Mouse (Mus musculus): ENCODE data around the gene Psmb6. TPM values are rescaled to one million over a fixed set of nuclear protein-coding genes. Genes with fewer than 3 reads are reported as not detected.
"Not testable (repeated sequence)": the region's sequence is repeated elsewhere in the genome, so short reads cannot be mapped to it uniquely, and the experiment has no call there.

The Psmb6 gene
- polyA plus RNA-seq, 1 experiment from 2014 or later: 684 TPM

DNA sequence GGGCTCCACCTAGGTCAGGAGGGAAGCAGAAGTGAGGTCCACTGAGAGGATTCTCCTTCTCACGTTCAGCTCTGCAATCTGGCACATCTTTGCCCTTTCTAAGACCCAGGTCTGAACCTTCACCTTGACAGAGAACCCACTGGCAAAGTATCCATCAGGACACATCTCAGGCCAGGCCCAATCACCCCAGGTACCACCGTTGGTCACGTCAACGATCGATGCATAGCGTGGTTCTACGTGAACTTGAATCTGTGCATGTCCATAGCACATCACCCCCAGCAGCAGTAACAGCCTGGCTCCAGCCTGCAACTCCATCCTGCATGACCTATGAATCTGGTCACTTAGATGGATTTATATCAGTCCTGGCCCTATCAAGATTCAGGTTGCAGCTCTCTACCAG lies 10.9 kb upstream of the Psmb6 start, which contains the start of gene Vmo1:
Gene Vmo1, minus strand, starts transcription at position 329 of the 400 bp plus-strand sequence.
- Histone ChIP-seq H3K4me3 (ENCODE audit: low read depth, low read length) (no peak within 1 kb of the TSS), H3K4me1 (ENCODE audit: control insufficient read depth, insufficient read depth, low read length) (no peaks in the 10 kb centered on the region; the same call in 1 of the 2 replicates), H3K27ac (ENCODE audit: low read depth, low read length) (no peak within 1 kb of the TSS), H3K36me3 (ENCODE audit: control insufficient read depth, insufficient read depth, low read length) (no peaks in the 10 kb centered on the region), H3K4me2 (no peak within 1 kb of the TSS), H3K27me3 (ENCODE audit: control insufficient read depth, insufficient read depth, low read length) (peaks cover 8% of the 10 kb centered on the region), H3K9ac (ENCODE audit: low read depth, low read length) (peak within 1 kb of the TSS; percentile 39; the same call in 1 of the 2 replicates), H3K9me3 (replicated peaks; ENCODE audit: control insufficient read depth, low read length) (no peaks in the 10 kb centered on the region)
- WGBS (ENCODE audit: insufficient replicate concordance): 84% methylated on average over 7 of the region's 7 CpGs
- no peak for ATAC-seq (replicated peaks; ENCODE audit: insufficient number of reproducible peaks, low FRiP score, low TSS enrichment)

- Histone ChIP-seq H3K4me1 (ENCODE audit: control insufficient read depth, insufficient read depth, low read length) (peaks cover 12% of the 10 kb centered on the region), H3K36me3 (ENCODE audit: control insufficient read depth, insufficient read depth, low read length) (no peaks in the 10 kb centered on the region), H3K27me3 (ENCODE audit: control insufficient read depth, insufficient read depth, low read length) (peaks cover 2% of the 10 kb centered on the region; the same call in 1 of the 2 replicates), H3K4me2 (no peak overlapping the region), H3K27ac (ENCODE audit: low read depth, low read length) (no peak overlapping the region), H3K9ac (ENCODE audit: low read depth, low read length) (no peak overlapping the region), H3K9me3 (replicated peaks; ENCODE audit: control insufficient read depth, low read length) (no peaks in the 10 kb centered on the region), H3K4me3 (ENCODE audit: low read depth, low read length) (no peak overlapping the region)
- 23% methylated on average over 2 of the region's 2 CpGs for WGBS (ENCODE audit: insufficient replicate concordance)
- ATAC-seq (replicated peaks; ENCODE audit: insufficient number of reproducible peaks, low FRiP score, low TSS enrichment): no peak
Measured at GRCm38 (mm10) chr11:70516352-70516751, 8.8 kb upstream of the Psmb6 start.

DNA sequence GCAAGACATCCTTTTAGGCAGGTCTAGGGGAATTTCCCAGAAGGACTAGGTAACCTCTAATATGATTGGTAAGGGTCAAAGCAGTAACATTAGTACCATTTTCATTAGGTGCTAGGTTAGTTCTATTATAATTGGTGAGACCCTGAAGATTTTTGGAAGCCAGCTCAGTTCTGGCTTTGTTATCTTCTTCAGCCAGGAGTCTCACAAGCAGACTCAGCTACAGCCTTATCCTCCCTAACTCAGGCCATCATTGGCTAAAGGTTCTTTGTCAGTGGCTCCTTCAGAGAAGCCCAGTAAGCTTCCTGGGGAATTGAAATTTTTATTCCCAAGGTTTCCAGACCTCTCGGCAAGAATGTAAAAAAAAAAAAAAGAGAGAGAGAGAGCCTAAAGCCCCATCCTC lies 6.7 kb upstream of the Psmb6 start:
- Histone ChIP-seq H3K4me2 (no peak overlapping the region), H3K36me3 (ENCODE audit: control insufficient read depth, insufficient read depth, low read length) (no peaks in the 10 kb centered on the region), H3K9me3 (replicated peaks; ENCODE audit: control insufficient read depth, low read length) (no peaks in the 10 kb centered on the region), H3K27me3 (ENCODE audit: control insufficient read depth, insufficient read depth, low read length) (peaks cover 2% of the 10 kb centered on the region; the same call in 1 of the 2 replicates), H3K4me1 (ENCODE audit: control insufficient read depth, insufficient read depth, low read length) (peaks cover 12% of the 10 kb centered on the region), H3K4me3 (ENCODE audit: low read depth, low read length) (no peak overlapping the region), H3K9ac (ENCODE audit: low read depth, low read length) (no peak overlapping the region), H3K27ac (ENCODE audit: low read depth, low read length) (no peak overlapping the region)
- WGBS (ENCODE audit: insufficient replicate concordance): 74% methylated on average over 1 of the region's 1 CpGs
- ATAC-seq (replicated peaks; ENCODE audit: insufficient number of reproducible peaks, low FRiP score, low TSS enrichment): no peak

DNA sequence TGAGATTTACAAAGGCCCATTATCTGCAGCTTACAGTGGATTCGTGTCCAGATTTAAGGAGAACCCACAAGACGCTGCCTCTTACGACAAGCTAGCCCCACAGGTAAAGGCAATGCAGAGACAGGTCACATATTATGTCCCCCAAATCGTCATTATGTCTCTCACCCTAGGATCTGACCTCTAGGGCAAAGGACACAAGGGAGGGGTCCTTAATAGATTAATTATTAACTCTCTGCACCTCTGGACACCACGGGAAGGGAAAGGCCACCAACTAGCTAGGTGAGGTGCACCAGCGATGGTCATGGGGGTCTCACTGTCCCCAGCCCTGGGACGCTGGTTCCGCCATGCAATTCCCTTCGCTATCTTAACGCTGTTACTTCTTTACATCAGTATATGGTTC lies 6.2 kb upstream of the Psmb6 start, which contains the start of gene Gltpd2:
Gene Gltpd2, plus strand, starts transcription at position 274 of the 400 bp plus-strand sequence.
- WGBS (ENCODE audit: insufficient replicate concordance): 80% methylated on average over 10 of the region's 10 CpGs
- peak within 1 kb of the TSS; percentile 68 for H3K27ac ChIP-seq (ENCODE audit: low read depth, low read length)

GRCm38 (mm10) chr11:70520178-70520769 lies 4.9 kb upstream of the Psmb6 start:
- Histone ChIP-seq H3K4me1 (ENCODE audit: control insufficient read depth, insufficient read depth, low read length) (peaks cover 12% of the 10 kb centered on the region), H3K9me3 (replicated peaks; ENCODE audit: control insufficient read depth, low read length) (no peaks in the 10 kb centered on the region), H3K27ac (ENCODE audit: low read depth, low read length) (peak overlapping the region; percentile 68), H3K27me3 (ENCODE audit: control insufficient read depth, insufficient read depth, low read length) (0 out of 2 replicates have a peak, but pooled peaks cover 2% of the 10 kb centered on the region), H3K36me3 (ENCODE audit: control insufficient read depth, insufficient read depth, low read length) (no peaks in the 10 kb centered on the region), H3K4me2 (peak overlapping the region; percentile 76), H3K9ac (ENCODE audit: low read depth, low read length) (peak overlapping the region; percentile 80), H3K4me3 (ENCODE audit: low read depth, low read length) (peak overlapping the region; percentile 41)
- 5% methylated on average over 41 of the region's 41 CpGs for WGBS (ENCODE audit: insufficient replicate concordance)
- peak; percentile 47; the same call in 1 of the 2 replicates for ATAC-seq (replicated peaks; ENCODE audit: insufficient number of reproducible peaks, low FRiP score, low TSS enrichment)

More for the DNA sequence above, 6.2 kb upstream of the Psmb6 start, which contains the start of gene Gltpd2:
- Histone ChIP-seq H3K36me3 (ENCODE audit: control insufficient read depth, insufficient read depth, low read length) (no peaks in the 10 kb centered on the region), H3K27me3 (ENCODE audit: control insufficient read depth, insufficient read depth, low read length) (peaks cover 2% of the 10 kb centered on the region; the same call in 1 of the 2 replicates), H3K9ac (ENCODE audit: low read depth, low read length) (peak within 1 kb of the TSS; percentile 80), H3K4me3 (ENCODE audit: low read depth, low read length) (peak within 1 kb of the TSS; percentile 41), H3K9me3 (replicated peaks; ENCODE audit: control insufficient read depth, low read length) (no peaks in the 10 kb centered on the region), H3K4me1 (ENCODE audit: control insufficient read depth, insufficient read depth, low read length) (peaks cover 12% of the 10 kb centered on the region), H3K4me2 (peak within 1 kb of the TSS; percentile 76)
- ATAC-seq (replicated peaks; ENCODE audit: insufficient number of reproducible peaks, low FRiP score, low TSS enrichment): no peak

- not testable (repeated sequence) for H3K27ac ChIP-seq (ENCODE audit: low read depth, low read length); H3K9me3 ChIP-seq (replicated peaks; ENCODE audit: control insufficient read depth, low read length); ATAC-seq (replicated peaks; ENCODE audit: insufficient number of reproducible peaks, low FRiP score, low TSS enrichment); H3K9ac ChIP-seq (ENCODE audit: low read depth, low read length); H3K27me3 ChIP-seq (ENCODE audit: control insufficient read depth, insufficient read depth, low read length); H3K4me2 ChIP-seq; H3K4me3 ChIP-seq (ENCODE audit: low read depth, low read length)
- peaks cover 15% of the 10 kb centered on the region for H3K36me3 ChIP-seq (ENCODE audit: control insufficient read depth, insufficient read depth, low read length)
- WGBS (ENCODE audit: insufficient replicate concordance): 83% methylated on average over 8 of the region's 8 CpGs
- H3K4me1 ChIP-seq (ENCODE audit: control insufficient read depth, insufficient read depth, low read length): peaks cover 17% of the 10 kb centered on the region
Measured at GRCm38 (mm10) chr11:70523306-70523989, 1.7 kb upstream of the Psmb6 start.

GRCm38 (mm10) chr11:70524782-70525181 lies 385 bp upstream of the Psmb6 start:
- Histone ChIP-seq H3K27me3 (ENCODE audit: control insufficient read depth, insufficient read depth, low read length) (no peaks in the 10 kb centered on the region), H3K4me3 (ENCODE audit: low read depth, low read length) (peak overlapping the region; percentile 77), H3K4me2 (peak overlapping the region; percentile 58), H3K4me1 (ENCODE audit: control insufficient read depth, insufficient read depth, low read length) (peaks cover 14% of the 10 kb centered on the region), H3K27ac (ENCODE audit: low read depth, low read length) (no peak overlapping the region), H3K9ac (ENCODE audit: low read depth, low read length) (peak overlapping the region; percentile 61; the same call in 1 of the 2 replicates), H3K36me3 (ENCODE audit: control insufficient read depth, insufficient read depth, low read length) (peaks cover 15% of the 10 kb centered on the region), H3K9me3 (replicated peaks; ENCODE audit: control insufficient read depth, low read length) (no peaks in the 10 kb centered on the region)
- no peak for ATAC-seq (replicated peaks; ENCODE audit: insufficient number of reproducible peaks, low FRiP score, low TSS enrichment)
- WGBS (ENCODE audit: insufficient replicate concordance): 7% methylated on average over 8 of the region's 8 CpGs

DNA sequence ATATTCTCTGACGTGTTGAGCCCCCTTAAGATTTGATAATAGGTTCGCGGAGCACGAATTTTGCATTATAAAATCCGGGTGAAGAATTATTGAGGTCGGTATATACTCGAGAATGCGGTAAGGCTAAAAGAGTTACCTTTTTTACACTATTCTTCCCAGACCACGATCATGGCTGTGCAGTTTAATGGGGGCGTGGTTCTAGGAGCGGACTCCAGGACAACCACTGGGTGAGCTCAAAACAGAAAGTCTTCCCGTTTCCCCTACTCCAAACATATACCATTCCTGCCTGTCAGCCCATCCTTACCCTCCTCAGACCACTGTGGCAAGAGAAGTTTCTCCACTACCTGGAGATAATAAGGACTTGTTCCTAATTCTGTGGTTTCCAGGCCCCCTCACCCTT lies 559 bp downstream of the Psmb6 start:
- Histone ChIP-seq H3K4me1 (ENCODE audit: control insufficient read depth, insufficient read depth, low read length) (peaks cover 6% of the 10 kb centered on the region), H3K9me3 (replicated peaks; ENCODE audit: control insufficient read depth, low read length) (no peaks in the 10 kb centered on the region), H3K4me2 (peak overlapping the region; percentile 62), H3K27me3 (ENCODE audit: control insufficient read depth, insufficient read depth, low read length) (no peaks in the 10 kb centered on the region), H3K27ac (ENCODE audit: low read depth, low read length) (0 out of 2 replicates have a peak overlapping the region, but pooled peaks have one; percentile 54), H3K36me3 (ENCODE audit: control insufficient read depth, insufficient read depth, low read length) (peaks cover 15% of the 10 kb centered on the region), H3K4me3 (ENCODE audit: low read depth, low read length) (peak overlapping the region; percentile 77), H3K9ac (ENCODE audit: low read depth, low read length) (peak overlapping the region; percentile 86)
- 1% methylated on average over 12 of the region's 12 CpGs for WGBS (ENCODE audit: insufficient replicate concordance)
- 0 out of 2 replicates have a peak, but pooled peaks have one; percentile 61 for ATAC-seq (replicated peaks; ENCODE audit: insufficient number of reproducible peaks, low FRiP score, low TSS enrichment)

Data from heart, embryonic 11.5 days (tissue).